Mouse (Mus musculus): Measurements from ENCODE around the gene Commd2. TPM values are rescaled to one million over a fixed set of nuclear protein-coding genes. Genes with fewer than 3 reads are reported as not detected.

Gene Commd2
- polyA plus RNA-seq (2014; fragmentation: Illumina TruSeq; extraction: RNeasy Lipid Tissue Mini Kit (QIAGEN cat#74804); ENCODE audit: low read depth, low replicate concordance): 14.2 TPM

DNA sequence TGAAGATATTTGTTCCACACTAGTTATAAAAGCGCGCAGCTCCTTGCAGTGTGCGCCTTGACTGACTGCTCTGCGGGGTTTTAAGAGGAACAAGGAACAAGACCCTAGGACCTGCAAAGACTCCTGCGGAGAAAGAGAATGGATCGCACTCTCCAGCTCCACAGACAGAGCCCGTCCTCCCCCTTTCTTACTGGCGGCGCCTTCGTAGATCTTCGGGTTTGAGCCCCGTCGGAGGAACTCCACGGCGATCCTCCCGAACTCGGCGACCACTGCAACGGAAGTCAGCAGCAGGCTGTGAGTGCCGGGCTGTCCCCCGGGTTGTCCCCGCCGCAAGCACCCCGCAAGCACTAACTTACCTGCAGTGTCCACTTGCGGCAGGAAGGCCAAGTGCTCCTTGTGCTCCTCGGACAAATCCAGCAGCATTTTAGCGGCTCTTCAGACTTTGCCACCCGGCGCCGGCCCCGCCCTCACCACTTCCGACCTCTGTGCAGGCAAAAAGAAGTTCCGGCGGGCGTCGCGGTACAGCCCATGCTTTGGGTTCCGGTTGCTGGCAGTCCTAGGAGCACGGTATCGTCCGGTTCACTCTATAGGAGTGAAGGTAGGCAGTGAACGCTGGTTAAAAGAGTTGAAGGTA lies at the start of gene Commd2:
Gene Commd2 (minus strand): TSS at position 485 of the 634 bp plus-strand sequence.

DNA sequence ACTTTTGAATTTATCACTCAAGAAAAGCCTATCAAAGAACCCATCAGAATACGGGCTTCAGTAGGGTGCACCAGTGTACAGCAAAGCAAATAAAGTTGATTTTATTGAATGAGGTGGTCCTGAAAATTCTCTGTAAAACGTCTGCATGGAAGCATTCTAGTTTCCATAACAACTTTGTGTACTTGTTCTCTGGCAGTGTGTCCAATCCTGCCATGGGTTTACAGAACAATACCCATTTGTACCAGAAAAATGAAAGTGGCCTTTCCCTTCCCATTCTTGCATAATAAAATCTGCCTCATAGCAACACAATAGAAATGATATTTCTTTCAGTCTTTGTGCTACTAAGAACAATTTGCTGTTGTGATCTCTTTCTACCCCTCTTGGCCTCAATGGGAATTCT lies 41.2 kb upstream of the Commd2 start, which contains the start of gene Ankub1:
Gene Ankub1 (minus strand): TSS at position 81 of the 400 bp plus-strand sequence.

Other genes with a start within 250 kb of the Commd2 start
- gene Tm4sf4, start 226.4 kb downstream of the Commd2 start, polyA plus RNA-seq (2014; fragmentation: Illumina TruSeq; extraction: RNeasy Lipid Tissue Mini Kit (QIAGEN cat#74804); ENCODE audit: low read depth, low replicate concordance): not detected
- gene Wwtr1, start 75.8 kb downstream of the Commd2 start, polyA plus RNA-seq (2014; fragmentation: Illumina TruSeq; extraction: RNeasy Lipid Tissue Mini Kit (QIAGEN cat#74804); ENCODE audit: low read depth, low replicate concordance): 65.7 TPM
- 0.20 TPM for gene Ankub1, start 41.1 kb upstream of the Commd2 start, polyA plus RNA-seq (2014; fragmentation: Illumina TruSeq; extraction: RNeasy Lipid Tissue Mini Kit (QIAGEN cat#74804); ENCODE audit: low read depth, low replicate concordance)
- 567 TPM for gene Rnf13, start 84.3 kb upstream of the Commd2 start, polyA plus RNA-seq (2014; fragmentation: Illumina TruSeq; extraction: RNeasy Lipid Tissue Mini Kit (QIAGEN cat#74804); ENCODE audit: low read depth, low replicate concordance)
- gene Pfn2, start 196.4 kb upstream of the Commd2 start, polyA plus RNA-seq (2014; fragmentation: Illumina TruSeq; extraction: RNeasy Lipid Tissue Mini Kit (QIAGEN cat#74804); ENCODE audit: low read depth, low replicate concordance): 184 TPM